Comparison of ENCODE assay signal across 10 mouse cellular contexts in the genomic region with DNA sequence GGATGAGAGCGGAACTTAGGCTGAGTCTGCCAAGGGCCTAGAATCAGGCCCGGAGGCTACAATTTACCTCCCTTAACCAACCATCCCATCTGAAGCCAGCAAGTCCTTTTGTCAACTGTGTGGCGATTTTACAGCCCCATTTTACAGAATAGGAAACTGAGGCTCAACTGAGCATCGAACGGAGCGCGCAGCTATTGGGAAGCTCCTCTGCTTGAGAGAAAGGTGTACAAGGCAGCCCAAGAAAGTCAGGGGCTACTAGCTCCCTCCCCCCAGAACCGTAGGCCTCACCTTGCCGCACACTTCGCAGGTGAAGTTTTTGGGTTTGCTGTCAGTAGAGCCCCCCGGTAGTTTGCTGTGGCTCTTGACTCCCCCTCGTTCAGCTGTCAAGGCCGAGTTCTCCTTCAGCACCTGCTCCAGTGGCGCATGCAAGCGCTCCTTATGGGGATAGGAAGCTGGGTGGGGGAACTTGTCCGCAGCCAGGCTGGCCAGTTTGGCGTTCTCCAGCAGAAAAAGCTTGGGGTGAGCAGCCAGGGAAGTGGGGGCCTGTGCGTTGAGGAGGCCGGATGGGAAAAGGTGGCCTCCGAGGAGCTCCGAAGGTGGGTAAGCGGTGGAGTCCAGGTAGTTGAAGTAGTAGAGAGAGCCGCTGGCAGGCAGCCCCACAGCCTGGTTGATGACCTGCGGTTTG. TPM values are rescaled to one million over a fixed set of nuclear protein-coding genes. Genes with fewer than 3 reads are reported as not detected.
DNase-seq lines count a peak whose midpoint lies in the region; ATAC-seq and TF ChIP-seq lines count a peak whose summit lies in the region.
"Had no signal": no experiment of that assay in that cellular context is flagged by ENCODE, and none has a peak within 500 bp of the region (broad histone marks: within the 10 kb centered on the region; RNA-seq: fewer than 3 reads in every experiment).

No protein-coding gene starts in this region.

- H3K4me3 ChIP-seq in heart, embryonic 11.5 days (ENCODE audit: low read depth, low read length) = peak overlapping the region; percentile 33
- no peak overlapping the region for H3K4me3 ChIP-seq in heart, adult 2 months
- H3K4me3 ChIP-seq in lung, embryonic 15.5 days = 0 out of 2 replicates have a peak overlapping the region, but pooled peaks have one; percentile 1
- H3K4me3 ChIP-seq in intestine, postnatal 0 days (ENCODE audit: low read depth, low read length) = 0 out of 2 replicates have a peak overlapping the region, but pooled peaks have one; percentile 7
- peak overlapping the region; percentile 21 for H3K4me3 ChIP-seq in stomach, embryonic 16.5 days (replicated peaks; ENCODE audit: low read length)
- H3K4me3 ChIP-seq: liver, embryonic 15.5 days had no signal

- no peak for TF ChIP-seq EP300 in heart, adult 2 months (IDR thresholded peaks at IDR 0.05; ENCODE audit: insufficient read depth, low read depth, low read length)

- 3% methylated on average over 24 of the region's 24 CpGs for WGBS in heart, embryonic 11.5 days (ENCODE audit: insufficient replicate concordance)
- 4% methylated on average over 24 of the region's 24 CpGs for WGBS in heart, adult 2 months
- WGBS in lung, embryonic 15.5 days = 3% methylated on average over 24 of the region's 24 CpGs
- 4% methylated on average over 24 of the region's 24 CpGs for WGBS in intestine, postnatal 0 days
- 5% methylated on average over 24 of the region's 24 CpGs for WGBS in stomach, embryonic 16.5 days

- peaks cover 97% of the 10 kb centered on the region for H3K27me3 ChIP-seq in heart, embryonic 11.5 days (ENCODE audit: control insufficient read depth, insufficient read depth, low read length)
- peaks cover 49% of the 10 kb centered on the region for H3K27me3 ChIP-seq in heart, adult 2 months (ENCODE audit: control insufficient read depth, insufficient read depth, low read length)
- peaks cover 100% of the 10 kb centered on the region for H3K27me3 ChIP-seq in lung, embryonic 15.5 days
- peaks cover 92% of the 10 kb centered on the region for H3K27me3 ChIP-seq in intestine, postnatal 0 days (replicated peaks; ENCODE audit: control insufficient read depth, insufficient read depth, low read length)
- H3K27me3 ChIP-seq in stomach, embryonic 16.5 days (ENCODE audit: control insufficient read depth, insufficient read depth, low read length) = peaks cover 97% of the 10 kb centered on the region

- no peak for TF ChIP-seq POLR2A in heart, adult 2 months (IDR thresholded peaks at IDR 0.05; ENCODE audit: insufficient read depth, low read depth, low read length)

- peak overlapping the region; percentile 61 for H3K4me2 ChIP-seq in heart, embryonic 11.5 days
- peak overlapping the region; percentile 16 for H3K4me2 ChIP-seq in lung, embryonic 15.5 days
- no peak overlapping the region for H3K4me2 ChIP-seq in intestine, postnatal 0 days (replicated peaks; ENCODE audit: low read depth)
- no peak overlapping the region; the same call in 1 of the 2 replicates for H3K4me2 ChIP-seq in stomach, embryonic 16.5 days (ENCODE audit: low read depth, low read length)
- H3K4me2 ChIP-seq: liver, embryonic 15.5 days had no signal

- H3K9ac ChIP-seq in heart, embryonic 11.5 days (ENCODE audit: low read depth, low read length) = no peak overlapping the region
- no peak overlapping the region for H3K9ac ChIP-seq in heart, adult 2 months (ENCODE audit: low read depth, low read length)
- no peak overlapping the region for H3K9ac ChIP-seq in lung, embryonic 15.5 days
- H3K9ac ChIP-seq in intestine, postnatal 0 days (ENCODE audit: low read depth, low read length) = no peak overlapping the region
- no peak overlapping the region for H3K9ac ChIP-seq in stomach, embryonic 16.5 days (ENCODE audit: low read length)
- H3K9ac ChIP-seq: liver, embryonic 15.5 days had no signal

- H3K4me1 ChIP-seq in heart, embryonic 11.5 days (ENCODE audit: control insufficient read depth, insufficient read depth, low read length) = peaks cover 14% of the 10 kb centered on the region; the same call in 1 of the 2 replicates
- no peaks in the 10 kb centered on the region for H3K4me1 ChIP-seq in heart, adult 2 months (ENCODE audit: control insufficient read depth, insufficient read depth, low read length)
- H3K4me1 ChIP-seq in lung, embryonic 15.5 days = peaks cover 20% of the 10 kb centered on the region
- no peaks in the 10 kb centered on the region for H3K4me1 ChIP-seq in intestine, postnatal 0 days (replicated peaks; ENCODE audit: control insufficient read depth, insufficient read depth, low read length)
- peaks cover 13% of the 10 kb centered on the region for H3K4me1 ChIP-seq in stomach, embryonic 16.5 days (ENCODE audit: control insufficient read depth, insufficient read depth, low read length)
- H3K4me1 ChIP-seq: liver, embryonic 15.5 days had no signal

- H3K36me3 ChIP-seq in heart, embryonic 11.5 days (ENCODE audit: control insufficient read depth, insufficient read depth, low read length) = no peaks in the 10 kb centered on the region
- no peaks in the 10 kb centered on the region for H3K36me3 ChIP-seq in heart, adult 2 months (ENCODE audit: control insufficient read depth, insufficient read depth, low read length)
- H3K36me3 ChIP-seq in lung, embryonic 15.5 days = no peaks in the 10 kb centered on the region
- no peaks in the 10 kb centered on the region for H3K36me3 ChIP-seq in intestine, postnatal 0 days (ENCODE audit: control insufficient read depth, insufficient read depth)
- H3K36me3 ChIP-seq in stomach, embryonic 16.5 days (ENCODE audit: control insufficient read depth, insufficient read depth, low read length) = no peaks in the 10 kb centered on the region
- H3K36me3 ChIP-seq: liver, embryonic 15.5 days had no signal

- no peaks in the 10 kb centered on the region for H3K9me3 ChIP-seq in heart, embryonic 11.5 days (replicated peaks; ENCODE audit: control insufficient read depth, low read length)
- no peaks in the 10 kb centered on the region for H3K9me3 ChIP-seq in lung, embryonic 15.5 days
- H3K9me3 ChIP-seq in intestine, postnatal 0 days (ENCODE audit: control insufficient read depth) = no peaks in the 10 kb centered on the region
- no peaks in the 10 kb centered on the region; the same call in 1 of the 2 replicates for H3K9me3 ChIP-seq in stomach, embryonic 16.5 days (replicated peaks; ENCODE audit: control insufficient read depth, low read length)
- H3K9me3 ChIP-seq: liver, embryonic 15.5 days had no signal

- intact Hi-C loops in heart, adult 2 months (cut with DNase I) = no loop called here

- no peak for DNase-seq in heart, adult 2 months
- DNase-seq in lung, postnatal 10 days = no peak
- DNase-seq in cerebellum, adult 9-10 months = no peak
- DNase-seq in thymus, postnatal 25 days = no peak

- ATAC-seq in heart, embryonic 11.5 days (replicated peaks; ENCODE audit: insufficient number of reproducible peaks, low FRiP score, low TSS enrichment) = no peak
- no peak for ATAC-seq in lung, embryonic 15.5 days (ENCODE audit: borderline replicate concordance, extremely low read depth, low FRiP score, low TSS enrichment)
- ATAC-seq in intestine, postnatal 0 days = no peak
- no peak for ATAC-seq in stomach, embryonic 16.5 days (ENCODE audit: insufficient read depth, low FRiP score)

- no peak overlapping the region for H3K27ac ChIP-seq in heart, embryonic 11.5 days (ENCODE audit: low read depth, low read length)
- no peak overlapping the region for H3K27ac ChIP-seq in heart, adult 2 months
- H3K27ac ChIP-seq in lung, embryonic 15.5 days = no peak overlapping the region
- no peak overlapping the region for H3K27ac ChIP-seq in intestine, postnatal 0 days (ENCODE audit: low read depth, low read length)
- no peak overlapping the region for H3K27ac ChIP-seq in stomach, embryonic 16.5 days (ENCODE audit: low read length)
- H3K27ac ChIP-seq: liver, embryonic 15.5 days had no signal

- no peak for TF ChIP-seq CTCF in heart, adult 2 months (IDR thresholded peaks at IDR 0.05)
- TF ChIP-seq CTCF in intestine, postnatal 0 days (IDR thresholded peaks at IDR 0.05; ENCODE audit: low read depth) = no peak

- H3K79me2 ChIP-seq in heart, adult 2 months (replicated peaks; ENCODE audit: control insufficient read depth, insufficient read depth, low read length) = no peaks in the 10 kb centered on the region

RNA-seq across cellular contexts. Expression of gene Fezf2, which starts 3.8 kb away (rescaled TPM):
- 0.14 TPM in 1 of 2 replicates, not detected in the other for polyA plus RNA-seq in heart, embryonic 11.5 days (2014; fragmentation: Nextera tagmentation; extraction: Ambion mirVana)
- not detected for total RNA-seq in heart, adult 2 months (2021)
- not detected in 2 replicates for polyA plus RNA-seq in heart, adult 2 months (2012; rRNA removed)
- polyA plus RNA-seq in lung, embryonic 15.5 days (2015; fragmentation: Nextera tagmentation; extraction: Ambion mirVana) = 0.21 TPM in 1 of 2 replicates, not detected in the other
- polyA plus RNA-seq in intestine, postnatal 0 days (2015; fragmentation: Nextera tagmentation; extraction: Ambion mirVana) = not detected in 2 replicates
- not detected in 2 replicates for polyA plus RNA-seq in stomach, embryonic 16.5 days (2015; fragmentation: Nextera tagmentation; extraction: Ambion mirVana)
- polyA plus RNA-seq: C2C12 had no signal

Comparison
In these comparisons a context has a peak if more than half of its experiments do, and no peak if none do; other contexts are left out.
1. H3K4me2 ChIP-seq: peak in heart, embryonic 11.5 days (single experiment) and lung, embryonic 15.5 days (single experiment); none in intestine, postnatal 0 days (single experiment) and stomach, embryonic 16.5 days (single experiment).